Mouse (Mus musculus): Measurements from ENCODE around the gene Tle3. TPM values are rescaled to one million over a fixed set of nuclear protein-coding genes. Genes with fewer than 3 reads are reported as not detected.

Tle3 gene
- polyA plus RNA-seq, 1 experiment from 2014 or later: 22.4 TPM

DNA sequence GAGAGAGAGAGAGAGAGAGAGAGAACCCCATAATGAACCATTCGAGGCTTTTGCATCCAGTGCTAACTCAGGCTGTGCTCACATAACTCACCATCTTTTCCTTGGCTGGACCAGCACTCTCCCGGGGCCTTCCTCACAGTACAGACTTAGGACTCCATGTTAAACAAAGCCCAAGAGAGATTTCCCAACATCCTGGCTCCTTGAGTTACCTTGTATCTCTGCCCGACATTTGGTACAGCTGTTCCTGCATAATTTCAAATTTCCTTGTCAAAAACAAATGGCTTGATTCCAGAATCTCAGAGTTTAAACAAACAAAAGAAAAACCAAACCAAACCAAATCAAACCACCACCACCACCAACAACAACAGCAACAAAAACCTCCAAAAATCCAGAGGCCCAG is 55.7 kb downstream of the Tle3 start:
- Histone ChIP-seq H3K27me3 (ENCODE audit: control insufficient read depth, insufficient read depth, low read length) (no peaks in the 10 kb centered on the region), H3K4me1 (replicated peaks; ENCODE audit: control insufficient read depth, insufficient read depth, low read length) (no peaks in the 10 kb centered on the region), H3K4me2 (replicated peaks) (no peak overlapping the region), H3K27ac (no peak overlapping the region), H3K36me3 (replicated peaks; ENCODE audit: control insufficient read depth, insufficient read depth) (no peaks in the 10 kb centered on the region), H3K4me3 (replicated peaks; ENCODE audit: low read length) (no peak overlapping the region), H3K9me3 (ENCODE audit: control insufficient read depth, low read length) (no peaks in the 10 kb centered on the region), H3K9ac (no peak overlapping the region)
- DNase-seq (ENCODE audit: low spot score) (no peak), ATAC-seq (ENCODE audit: low FRiP score) (no peak)
- WGBS: 90% methylated on average over 3 of the region's 3 CpGs

DNA sequence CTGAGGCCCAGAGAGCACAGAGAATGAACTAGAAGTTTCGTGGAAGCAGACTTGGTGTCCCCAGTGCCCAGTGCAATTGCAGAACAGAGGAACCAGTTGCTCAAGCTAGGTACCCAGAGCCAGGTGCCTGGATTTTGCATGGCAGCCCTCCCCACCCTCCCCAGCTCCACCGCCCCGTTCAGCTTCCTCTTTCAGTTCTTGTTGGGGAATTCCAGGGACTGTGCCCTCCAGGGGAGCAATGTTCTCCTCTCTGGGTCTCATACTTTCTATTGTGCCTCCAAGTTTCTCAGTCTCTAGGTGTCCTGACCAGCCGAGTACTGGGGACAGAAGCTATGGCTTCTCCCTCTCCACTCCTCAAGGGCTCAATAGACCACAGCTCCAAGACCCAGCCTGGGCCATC is 59.7 kb downstream of the Tle3 start:
- no peak overlapping the region for H3K4me3 ChIP-seq (replicated peaks; ENCODE audit: low read length)
- ATAC-seq (ENCODE audit: low FRiP score) (no peak), DNase-seq (ENCODE audit: low spot score) (no peak)
- no peak overlapping the region for H3K4me2 ChIP-seq (replicated peaks)
- H3K4me1 ChIP-seq (replicated peaks; ENCODE audit: control insufficient read depth, insufficient read depth, low read length): peaks cover 9% of the 10 kb centered on the region; the same call in 1 of the 2 replicates
- no peak overlapping the region for H3K9ac ChIP-seq
- WGBS: 95% methylated on average over 4 of the region's 4 CpGs
- H3K27me3 ChIP-seq (ENCODE audit: control insufficient read depth, insufficient read depth, low read length): no peaks in the 10 kb centered on the region
- no peaks in the 10 kb centered on the region for H3K9me3 ChIP-seq (ENCODE audit: control insufficient read depth, low read length)
- H3K36me3 ChIP-seq (replicated peaks; ENCODE audit: control insufficient read depth, insufficient read depth): no peaks in the 10 kb centered on the region
- no peak overlapping the region for H3K27ac ChIP-seq

DNA sequence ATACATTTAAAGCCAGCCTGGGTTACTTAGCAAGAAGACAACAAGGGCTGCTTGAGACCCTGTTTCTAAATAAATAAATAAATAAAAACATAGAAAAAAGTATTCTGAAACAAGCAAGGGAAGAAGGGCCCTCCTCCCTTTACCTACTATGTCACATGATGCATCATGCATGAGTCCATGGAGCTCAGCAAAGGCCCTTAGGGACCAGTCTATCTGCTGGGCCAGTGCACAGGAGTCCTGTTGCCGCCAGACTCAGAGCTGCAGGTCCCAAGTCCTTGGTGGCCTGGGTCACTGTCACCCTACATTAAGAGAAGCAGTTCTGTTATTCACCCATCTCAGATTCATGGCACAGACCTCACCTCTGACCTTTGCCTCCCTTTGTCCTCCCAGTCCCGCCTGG is 61.0 kb downstream of the Tle3 start:
- Histone ChIP-seq H3K4me3 (replicated peaks; ENCODE audit: low read length) (no peak overlapping the region), H3K27me3 (ENCODE audit: control insufficient read depth, insufficient read depth, low read length) (0 out of 2 replicates have a peak, but pooled peaks cover 6% of the 10 kb centered on the region), H3K9ac (no peak overlapping the region), H3K27ac (no peak overlapping the region), H3K4me2 (replicated peaks) (no peak overlapping the region), H3K9me3 (ENCODE audit: control insufficient read depth, low read length) (no peaks in the 10 kb centered on the region), H3K36me3 (replicated peaks; ENCODE audit: control insufficient read depth, insufficient read depth) (no peaks in the 10 kb centered on the region), H3K4me1 (replicated peaks; ENCODE audit: control insufficient read depth, insufficient read depth, low read length) (peaks cover 9% of the 10 kb centered on the region; the same call in 1 of the 2 replicates)
- DNase-seq (ENCODE audit: low spot score) (no peak), ATAC-seq (ENCODE audit: low FRiP score) (no peak)
- 55% methylated on average over 2 of the region's 2 CpGs for WGBS

DNA sequence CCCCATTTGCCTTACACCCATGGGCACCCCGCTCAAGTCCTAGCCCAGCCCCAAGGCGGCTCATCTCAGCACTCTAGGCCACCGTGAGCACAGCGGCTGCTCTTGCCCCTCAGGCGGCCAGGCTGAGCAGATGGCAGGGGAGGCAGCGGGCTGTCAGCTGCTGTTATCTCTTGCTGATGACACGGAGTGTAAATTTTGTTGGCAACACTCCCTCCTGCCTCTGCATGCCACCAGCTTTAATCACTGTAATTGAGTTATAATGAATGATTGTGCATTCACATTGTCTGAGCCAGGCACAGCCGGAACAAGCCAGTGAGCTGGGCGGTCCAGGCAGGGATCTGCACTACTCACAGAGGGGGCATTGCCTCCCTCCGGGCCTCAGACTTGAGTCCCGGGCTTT is 61.9 kb downstream of the Tle3 start:
- ATAC-seq (ENCODE audit: low FRiP score): peak; percentile 88
- WGBS: 12% methylated on average over 11 of the region's 11 CpGs
- 0 out of 2 replicates have a peak overlapping the region, but pooled peaks have one; percentile 27 for H3K27ac ChIP-seq
- H3K4me3 ChIP-seq (replicated peaks; ENCODE audit: low read length): no peak overlapping the region
- H3K9me3 ChIP-seq (ENCODE audit: control insufficient read depth, low read length): no peaks in the 10 kb centered on the region
- peak; percentile 77 for DNase-seq (ENCODE audit: low spot score)
- no peaks in the 10 kb centered on the region for H3K36me3 ChIP-seq (replicated peaks; ENCODE audit: control insufficient read depth, insufficient read depth)
- no peak overlapping the region for H3K9ac ChIP-seq
- peaks cover 9% of the 10 kb centered on the region; the same call in 1 of the 2 replicates for H3K4me1 ChIP-seq (replicated peaks; ENCODE audit: control insufficient read depth, insufficient read depth, low read length)
- 0 out of 2 replicates have a peak, but pooled peaks cover 6% of the 10 kb centered on the region for H3K27me3 ChIP-seq (ENCODE audit: control insufficient read depth, insufficient read depth, low read length)
- no peak overlapping the region for H3K4me2 ChIP-seq (replicated peaks)

GRCm38 (mm10) chr9:61435191-61435989 is 63.2 kb downstream of the Tle3 start:
- H3K4me2 ChIP-seq (replicated peaks): no peak overlapping the region
- H3K36me3 ChIP-seq (replicated peaks; ENCODE audit: control insufficient read depth, insufficient read depth): no peaks in the 10 kb centered on the region
- peaks cover 9% of the 10 kb centered on the region; the same call in 1 of the 2 replicates for H3K4me1 ChIP-seq (replicated peaks; ENCODE audit: control insufficient read depth, insufficient read depth, low read length)
- WGBS: 27% methylated on average over 8 of the region's 8 CpGs
- no peaks in the 10 kb centered on the region for H3K9me3 ChIP-seq (ENCODE audit: control insufficient read depth, low read length)
- H3K9ac ChIP-seq: no peak overlapping the region
- ATAC-seq (ENCODE audit: low FRiP score) (0 out of 2 replicates have a peak, but pooled peaks have one; percentile 39), DNase-seq (ENCODE audit: low spot score) (no peak)
- H3K27ac ChIP-seq: no peak overlapping the region
- H3K27me3 ChIP-seq (ENCODE audit: control insufficient read depth, insufficient read depth, low read length): 0 out of 2 replicates have a peak, but pooled peaks cover 6% of the 10 kb centered on the region
- H3K4me3 ChIP-seq (replicated peaks; ENCODE audit: low read length): no peak overlapping the region

DNA sequence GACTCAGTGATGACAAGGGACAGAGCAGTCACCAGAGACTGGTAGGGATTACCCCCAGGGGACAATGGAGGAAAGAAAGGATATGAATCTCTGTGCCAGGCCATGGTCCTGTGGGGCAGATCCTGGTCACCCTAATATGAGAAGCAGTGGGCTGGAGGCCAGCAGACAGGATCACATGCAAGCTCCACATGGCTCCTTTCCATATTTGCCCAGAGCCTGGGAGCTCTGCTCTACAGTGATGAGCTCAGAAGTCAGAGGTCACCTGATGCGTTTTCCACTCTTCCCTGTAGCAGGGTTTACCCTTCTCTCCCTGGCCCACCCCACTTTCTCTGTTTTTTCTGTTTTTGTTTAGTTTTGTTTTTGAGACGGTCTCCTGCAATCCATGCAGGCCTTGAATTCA is 63.9 kb downstream of the Tle3 start:
- Histone ChIP-seq H3K4me2 (replicated peaks) (no peak overlapping the region), H3K27me3 (ENCODE audit: control insufficient read depth, insufficient read depth, low read length) (0 out of 2 replicates have a peak, but pooled peaks cover 6% of the 10 kb centered on the region), H3K27ac (no peak overlapping the region), H3K36me3 (replicated peaks; ENCODE audit: control insufficient read depth, insufficient read depth) (no peaks in the 10 kb centered on the region), H3K9ac (no peak overlapping the region), H3K4me3 (replicated peaks; ENCODE audit: low read length) (no peak overlapping the region), H3K9me3 (ENCODE audit: control insufficient read depth, low read length) (no peaks in the 10 kb centered on the region), H3K4me1 (replicated peaks; ENCODE audit: control insufficient read depth, insufficient read depth, low read length) (peaks cover 12% of the 10 kb centered on the region; the same call in 1 of the 2 replicates)
- ATAC-seq (ENCODE audit: low FRiP score): no peak
- no peak for DNase-seq (ENCODE audit: low spot score)
- WGBS: 69% methylated on average over 2 of the region's 2 CpGs

DNA sequence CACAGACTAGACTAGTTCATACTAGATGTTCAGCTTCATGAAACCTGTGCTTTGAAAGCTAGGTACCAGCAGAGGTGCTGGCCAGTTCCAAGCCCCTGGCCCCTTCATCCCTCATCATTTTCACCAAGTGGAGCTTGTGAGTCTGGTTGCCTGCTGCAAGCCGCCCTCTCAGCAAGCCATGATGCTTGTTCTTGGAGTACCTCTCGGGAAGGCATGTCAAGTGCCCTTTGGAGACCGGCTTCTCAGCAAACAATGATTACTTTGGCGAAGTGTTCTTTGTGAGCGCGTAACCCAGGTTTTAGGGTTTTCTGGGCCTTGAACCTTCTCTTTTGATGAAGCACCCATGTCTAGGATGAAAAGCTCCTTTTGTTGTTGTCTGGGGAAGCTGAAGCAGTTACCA is 64.6 kb downstream of the Tle3 start:
- WGBS: 90% methylated on average over 6 of the region's 6 CpGs
- no peaks in the 10 kb centered on the region for H3K9me3 ChIP-seq (ENCODE audit: control insufficient read depth, low read length)

GRCm38 (mm10) chr9:61439092-61439491 is 66.9 kb downstream of the Tle3 start:
- 0 out of 2 replicates have a peak, but pooled peaks cover 6% of the 10 kb centered on the region for H3K27me3 ChIP-seq (ENCODE audit: control insufficient read depth, insufficient read depth, low read length)

More for the DNA sequence above, 64.6 kb downstream of the Tle3 start:
- H3K27ac ChIP-seq: no peak overlapping the region
- 0 out of 2 replicates have a peak, but pooled peaks cover 6% of the 10 kb centered on the region for H3K27me3 ChIP-seq (ENCODE audit: control insufficient read depth, insufficient read depth, low read length)
- no peak overlapping the region for H3K4me2 ChIP-seq (replicated peaks)
- H3K4me1 ChIP-seq (replicated peaks; ENCODE audit: control insufficient read depth, insufficient read depth, low read length): peaks cover 18% of the 10 kb centered on the region; the same call in 1 of the 2 replicates
- no peaks in the 10 kb centered on the region for H3K36me3 ChIP-seq (replicated peaks; ENCODE audit: control insufficient read depth, insufficient read depth)
- DNase-seq (ENCODE audit: low spot score) (no peak), ATAC-seq (ENCODE audit: low FRiP score) (no peak)
- no peak overlapping the region for H3K4me3 ChIP-seq (replicated peaks; ENCODE audit: low read length)
- H3K9ac ChIP-seq: no peak overlapping the region

DNA sequence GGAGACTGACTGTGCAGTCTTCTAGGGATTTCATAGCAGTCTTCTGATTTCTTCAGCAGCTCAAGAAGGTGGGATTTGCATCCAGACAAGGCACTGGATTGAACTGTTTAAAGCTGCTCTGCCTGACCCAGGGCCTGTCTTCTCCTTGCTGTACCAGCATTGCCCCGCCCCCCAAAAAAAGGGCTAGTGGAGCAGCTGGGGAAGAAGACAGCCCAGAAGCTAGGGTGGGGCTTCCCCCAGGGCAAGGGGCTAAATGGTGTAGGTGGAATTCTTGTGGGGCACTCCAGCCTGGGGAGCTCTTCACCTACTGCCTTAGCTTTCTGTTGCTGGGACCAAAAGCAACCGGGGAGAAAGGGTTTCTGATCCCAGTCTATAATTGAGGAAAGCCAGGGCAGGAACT is 67.8 kb downstream of the Tle3 start:
- Histone ChIP-seq H3K4me2 (replicated peaks) (no peak overlapping the region), H3K27me3 (ENCODE audit: control insufficient read depth, insufficient read depth, low read length) (0 out of 2 replicates have a peak, but pooled peaks cover 6% of the 10 kb centered on the region), H3K9me3 (ENCODE audit: control insufficient read depth, low read length) (no peaks in the 10 kb centered on the region), H3K9ac (no peak overlapping the region), H3K4me1 (replicated peaks; ENCODE audit: control insufficient read depth, insufficient read depth, low read length) (peaks cover 14% of the 10 kb centered on the region; the same call in 1 of the 2 replicates), H3K4me3 (replicated peaks; ENCODE audit: low read length) (no peak overlapping the region), H3K36me3 (replicated peaks; ENCODE audit: control insufficient read depth, insufficient read depth) (no peaks in the 10 kb centered on the region), H3K27ac (no peak overlapping the region)
- ATAC-seq (ENCODE audit: low FRiP score) (no peak), DNase-seq (ENCODE audit: low spot score) (no peak)
- WGBS: 82% methylated on average over 2 of the region's 2 CpGs

More at GRCm38 (mm10) chr9:61439092-61439491, 66.9 kb downstream of the Tle3 start:
- H3K27ac ChIP-seq: no peak overlapping the region
- H3K4me1 ChIP-seq (replicated peaks; ENCODE audit: control insufficient read depth, insufficient read depth, low read length): peaks cover 14% of the 10 kb centered on the region
- no peaks in the 10 kb centered on the region for H3K36me3 ChIP-seq (replicated peaks; ENCODE audit: control insufficient read depth, insufficient read depth)
- no peak overlapping the region for H3K4me2 ChIP-seq (replicated peaks)
- H3K9me3 ChIP-seq (ENCODE audit: control insufficient read depth, low read length): no peaks in the 10 kb centered on the region
- ATAC-seq (ENCODE audit: low FRiP score): no peak
- H3K4me3 ChIP-seq (replicated peaks; ENCODE audit: low read length): no peak overlapping the region
- no peak overlapping the region for H3K9ac ChIP-seq
- WGBS: 71% methylated on average over 6 of the region's 6 CpGs
- no peak for DNase-seq (ENCODE audit: low spot score)
